Mouse (Mus musculus) right cerebral cortex, postnatal 25 days (tissue): ENCODE measurements around the gene Ntsr1.
A peak's percentile ranks its signal among the peaks of the same experiment; 100 is the strongest.

ENCODE experiments used
- DNase-seq: peaks from one replicate; pipeline ENCODE4 v3.0.0; 2022

The Ntsr1 gene

GRCm38 (mm10) chr2:180563296-180563695 is 63.5 kb downstream of the Ntsr1 start:
- no peak for DNase-seq

GRCm38 (mm10) chr2:180563841-180564240 is 64.1 kb downstream of the Ntsr1 start:
- DNase-seq, result no peak

- no peak for DNase-seq
Observed at GRCm38 (mm10) chr2:180566240-180566913, 66.6 kb downstream of the Ntsr1 start.

GRCm38 (mm10) chr2:180569028-180569643 is 69.4 kb downstream of the Ntsr1 start:
- no peak for DNase-seq

GRCm38 (mm10) chr2:180576482-180576881 is 76.7 kb downstream of the Ntsr1 start:
- DNase-seq, result no peak

GRCm38 (mm10) chr2:180578686-180579085 is 78.9 kb downstream of the Ntsr1 start:
- peak; percentile 62 for DNase-seq

- DNase-seq, result no peak
Observed at GRCm38 (mm10) chr2:180581002-180581401, 81.2 kb downstream of the Ntsr1 start, which contains the start of gene Mrgbp. Mrgbp (plus strand) TSS chr2:180581304.

- DNase-seq, result peak; percentile 97
Observed at GRCm38 (mm10) chr2:180582481-180583153, 82.8 kb downstream of the Ntsr1 start.

GRCm38 (mm10) chr2:180583154-180583507 is 83.4 kb downstream of the Ntsr1 start:
- DNase-seq, result no peak

GRCm38 (mm10) chr2:180588736-180589122 is 89.0 kb downstream of the Ntsr1 start:
- no peak for DNase-seq

- DNase-seq, result peak; percentile 84
Observed at GRCm38 (mm10) chr2:180589123-180589831, 89.5 kb downstream of the Ntsr1 start, which contains the start of gene Ogfr. Ogfr (plus strand) TSS chr2:180589245.
